23 mouse cellular contexts compared by ENCODE assay signal in the genomic region with DNA sequence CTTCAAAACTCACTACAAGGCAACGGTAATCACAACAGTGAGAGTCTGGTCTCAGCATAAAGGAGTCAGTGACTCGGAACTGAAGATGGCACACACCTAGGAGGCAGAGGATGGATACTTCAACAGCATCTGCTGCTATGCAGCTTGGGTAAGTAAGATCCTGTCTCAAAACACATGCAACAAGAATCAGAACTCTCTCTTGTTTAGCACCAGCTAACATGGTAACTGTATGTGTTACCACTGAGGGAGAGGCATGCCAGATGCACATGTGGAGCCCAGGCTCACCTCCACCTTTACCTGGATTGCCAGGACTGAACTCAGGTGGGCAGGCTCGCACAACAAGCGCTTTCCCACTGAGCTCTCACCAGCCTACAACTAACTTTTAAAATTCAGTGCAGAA.
"Had no signal": no experiment of that assay in that cellular context is flagged by ENCODE, and none has a peak within 500 bp of the region (broad histone marks: within the 10 kb centered on the region; RNA-seq: fewer than 3 reads in every experiment).

No protein-coding gene starts in this region.

- H3K9ac ChIP-seq: heart, embryonic 13.5 days; heart, embryonic 15.5 days; hindbrain, embryonic 13.5 days; limb, embryonic 13.5 days; limb, embryonic 15.5 days; liver, embryonic 12.5 days; liver, embryonic 14.5 days had no signal

- H3K4me3 ChIP-seq: heart, adult 2 months; heart, embryonic 13.5 days; heart, embryonic 15.5 days; hindbrain, embryonic 13.5 days; limb, embryonic 13.5 days; limb, embryonic 15.5 days; liver, embryonic 12.5 days had no signal

- H3K36me3 ChIP-seq: heart, embryonic 13.5 days; heart, embryonic 15.5 days; hindbrain, embryonic 13.5 days; limb, embryonic 13.5 days; limb, embryonic 15.5 days; liver, embryonic 12.5 days had no signal

- H3K27ac ChIP-seq: heart, adult 2 months; heart, embryonic 13.5 days; heart, embryonic 15.5 days; hindbrain, embryonic 13.5 days; hindbrain, postnatal 0 days; limb, embryonic 13.5 days; limb, embryonic 15.5 days; liver, embryonic 12.5 days; liver, embryonic 14.5 days had no signal

- H3K9me3 ChIP-seq: heart, embryonic 13.5 days; heart, embryonic 15.5 days; hindbrain, embryonic 13.5 days; limb, embryonic 13.5 days; limb, embryonic 15.5 days; liver, embryonic 12.5 days had no signal

- ATAC-seq: hindbrain, postnatal 0 days; intestine, embryonic 16.5 days; liver, embryonic 12.5 days had no signal

- H3K27me3 ChIP-seq: heart, embryonic 13.5 days; heart, embryonic 15.5 days; hindbrain, embryonic 13.5 days; limb, embryonic 13.5 days; limb, embryonic 15.5 days; liver, embryonic 12.5 days had no signal

- H3K4me2 ChIP-seq: heart, embryonic 11.5 days; heart, embryonic 13.5 days; heart, embryonic 15.5 days; hindbrain, embryonic 13.5 days; limb, embryonic 13.5 days; limb, embryonic 15.5 days; liver, embryonic 12.5 days had no signal

- DNase-seq: gastrocnemius, postnatal 14 days; gastrocnemius, postnatal 36 days; heart, adult 11 months; heart, adult 2 months; heart, postnatal 14 days; heart, postnatal 36 days; kidney, adult 11 months; kidney, adult 9 months; kidney, postnatal 10 days; kidney, postnatal 25 days; layer of hippocampus, adult 9-11 months; layer of hippocampus, postnatal 36 days; left cerebral cortex, postnatal 4 days had no signal
